Mouse (Mus musculus) heart, embryonic 16.5 days (tissue): Measurements from ENCODE around the gene Rbfox1. TPM values are rescaled to one million over a fixed set of nuclear protein-coding genes. Genes with fewer than 3 reads are reported as not detected.

ENCODE experiments used
- ATAC-seq: fragments of 200-750 bp; cut with Nextera tagmentation; replicated peaks from 2 replicates; pipeline ENCODE4 v1.8.0; 2017; ENCODE audit warnings: moderate number of reproducible peaks; ENCODE audit not compliant: insufficient read depth, low FRiP score; ENCODE audit errors: extremely low read depth
- H3K27ac ChIP-seq: fragments of 300-500 bp; sonication (generic); 2 replicates; pipeline ENCODE4 v1.5.1; 2014; ENCODE audit warnings: mild to moderate bottlenecking, low read length, control low read depth, moderate library complexity
- H3K27me3 ChIP-seq: fragments of 300-500 bp; sonication (generic); 2 replicates; pipeline ENCODE4 v1.6.1; 2014; ENCODE audit warnings: low read length, mixed read lengths; ENCODE audit not compliant: control insufficient read depth, insufficient read depth
- H3K36me3 ChIP-seq: fragments of 300-500 bp; sonication (generic); 2 replicates; pipeline ENCODE4 v1.6.1; 2014; ENCODE audit not compliant: control insufficient read depth, insufficient read depth
- H3K4me1 ChIP-seq: fragments of 300-500 bp; sonication (generic); 2 replicates; pipeline ENCODE4 v1.6.1; 2014; ENCODE audit warnings: low read length, mixed read lengths; ENCODE audit not compliant: control insufficient read depth, insufficient read depth
- H3K4me2 ChIP-seq: fragments of 300-500 bp; sonication (generic); 2 replicates; pipeline ENCODE4 v1.6.1; 2014; ENCODE audit warnings: low read depth, mild to moderate bottlenecking, control low read depth, low read length
- H3K4me3 ChIP-seq: fragments of 300-500 bp; sonication (generic); 2 replicates; pipeline ENCODE4 v1.5.1; 2014; ENCODE audit warnings: mild to moderate bottlenecking, control low read depth, low read length
- H3K9ac ChIP-seq: fragments of 300-500 bp; sonication (generic); 2 replicates; pipeline ENCODE4 v1.6.1; 2014; ENCODE audit warnings: low read length, control low read depth
- H3K9me3 ChIP-seq: fragments of 300-500 bp; sonication (generic); replicated peaks from 2 replicates; pipeline ENCODE4 v1.6.1; 2016; ENCODE audit warnings: low read length; ENCODE audit not compliant: control insufficient read depth
- WGBS: fragments of 180-500 bp; shearing (Covaris S2); extraction: QIAGEN DNeasy Blood & Tissue Kit; methylation state at CpG from one replicate; pipeline ENCODE4 v1.1.7; 2014; 5-methylcytosine and 5-hydroxymethylcytosine counted together
- polyA plus RNA-seq: library from polyadenylated mRNA; unstranded; fragments of >200 nt; fragmentation: Nextera tagmentation; extraction: Ambion mirVana; gene quantifications from 2 replicates; pipeline ENCODE4 v1.2.1, GENCODE M21; 2015

Gene Rbfox1
- polyA plus RNA-seq, 1 experiment from 2014 or later = 5.9 TPM

GRCm38 (mm10) chr16:5885690-5886050, 515 bp downstream of the Rbfox1 start:
- peak overlapping the region; percentile 53 for H3K4me3 ChIP-seq
- H3K36me3 ChIP-seq = no peaks in the 10 kb centered on the region
- H3K27ac ChIP-seq = no peak overlapping the region
- 8% methylated on average over 15 of the region's 15 CpGs for WGBS
- peaks cover 2% of the 10 kb centered on the region; the same call in 1 of the 2 replicates for H3K4me1 ChIP-seq
- peaks cover 28% of the 10 kb centered on the region for H3K27me3 ChIP-seq
- no peaks in the 10 kb centered on the region for H3K9me3 ChIP-seq
- peak overlapping the region; percentile 82 for H3K4me2 ChIP-seq
- no peak for ATAC-seq
- no peak overlapping the region for H3K9ac ChIP-seq

GRCm38 (mm10) chr16:5895564-5895963, 10.4 kb downstream of the Rbfox1 start:
- 61% methylated on average over 7 of the region's 7 CpGs for WGBS
- no peak overlapping the region for H3K4me3 ChIP-seq

GRCm38 (mm10) chr16:5898330-5898729, 13.2 kb downstream of the Rbfox1 start:
- Histone ChIP-seq H3K36me3 (no peaks in the 10 kb centered on the region), H3K4me3 (no peak overlapping the region), H3K27ac (no peak overlapping the region), H3K4me1 (no peaks in the 10 kb centered on the region), H3K27me3 (no peaks in the 10 kb centered on the region), H3K9ac (no peak overlapping the region), H3K9me3 (no peaks in the 10 kb centered on the region), H3K4me2 (no peak overlapping the region)
- ATAC-seq = no peak
- 50% methylated on average over 2 of the region's 2 CpGs for WGBS

More at GRCm38 (mm10) chr16:5895564-5895963, 10.4 kb downstream of the Rbfox1 start:
- no peak overlapping the region for H3K4me2 ChIP-seq
- H3K9ac ChIP-seq = no peak overlapping the region
- H3K36me3 ChIP-seq = no peaks in the 10 kb centered on the region
- H3K9me3 ChIP-seq = no peaks in the 10 kb centered on the region
- ATAC-seq = no peak
- no peaks in the 10 kb centered on the region for H3K4me1 ChIP-seq
- H3K27me3 ChIP-seq = no peaks in the 10 kb centered on the region
- H3K27ac ChIP-seq = no peak overlapping the region

GRCm38 (mm10) chr16:5910742-5911141, 25.6 kb downstream of the Rbfox1 start:
- H3K9me3 ChIP-seq = no peaks in the 10 kb centered on the region
- H3K4me1 ChIP-seq = peaks cover 6% of the 10 kb centered on the region
- WGBS = 54% methylated on average over 5 of the region's 5 CpGs
- no peaks in the 10 kb centered on the region for H3K36me3 ChIP-seq
- no peak overlapping the region for H3K27ac ChIP-seq
- no peaks in the 10 kb centered on the region for H3K27me3 ChIP-seq
- no peak overlapping the region for H3K9ac ChIP-seq
- no peak for ATAC-seq
- no peak overlapping the region for H3K4me3 ChIP-seq
- no peak overlapping the region for H3K4me2 ChIP-seq

GRCm38 (mm10) chr16:5911880-5912327, 26.7 kb downstream of the Rbfox1 start:
- 19% methylated on average over 2 of the region's 2 CpGs for WGBS
- Histone ChIP-seq H3K4me1 (peaks cover 6% of the 10 kb centered on the region), H3K4me2 (no peak overlapping the region), H3K36me3 (no peaks in the 10 kb centered on the region), H3K9me3 (no peaks in the 10 kb centered on the region), H3K27ac (peak overlapping the region; percentile 43; the same call in 1 of the 2 replicates), H3K27me3 (no peaks in the 10 kb centered on the region), H3K4me3 (no peak overlapping the region), H3K9ac (no peak overlapping the region)
- peak; percentile 86 for ATAC-seq

- no peak overlapping the region for H3K9ac ChIP-seq
- H3K4me3 ChIP-seq = no peak overlapping the region
- H3K27me3 ChIP-seq = no peaks in the 10 kb centered on the region
- no peak overlapping the region for H3K4me2 ChIP-seq
- H3K4me1 ChIP-seq = no peaks in the 10 kb centered on the region
- no peak for ATAC-seq
- no peak overlapping the region for H3K27ac ChIP-seq
- no peaks in the 10 kb centered on the region for H3K36me3 ChIP-seq
- no peaks in the 10 kb centered on the region for H3K9me3 ChIP-seq
Measured at GRCm38 (mm10) chr16:5917937-5918336, 32.8 kb downstream of the Rbfox1 start.

- 50% methylated on average over 1 of the region's 1 CpGs for WGBS
- Histone ChIP-seq H3K36me3 (no peaks in the 10 kb centered on the region), H3K9ac (no peak overlapping the region), H3K27ac (no peak overlapping the region), H3K27me3 (no peaks in the 10 kb centered on the region), H3K9me3 (no peaks in the 10 kb centered on the region), H3K4me2 (no peak overlapping the region), H3K4me3 (no peak overlapping the region), H3K4me1 (no peaks in the 10 kb centered on the region)
- no peak for ATAC-seq
Measured at GRCm38 (mm10) chr16:5926986-5927385, 41.8 kb downstream of the Rbfox1 start.

- no peak overlapping the region for H3K4me3 ChIP-seq
- H3K9me3 ChIP-seq = no peaks in the 10 kb centered on the region
- WGBS = 21% methylated on average over 7 of the region's 7 CpGs
- no peak overlapping the region for H3K4me2 ChIP-seq
- H3K27me3 ChIP-seq = no peaks in the 10 kb centered on the region
- no peaks in the 10 kb centered on the region for H3K36me3 ChIP-seq
- no peaks in the 10 kb centered on the region for H3K4me1 ChIP-seq
- no peak overlapping the region for H3K27ac ChIP-seq
- ATAC-seq = no peak
- H3K9ac ChIP-seq = no peak overlapping the region
Measured at GRCm38 (mm10) chr16:5931680-5932079, 46.5 kb downstream of the Rbfox1 start.

- H3K4me1 ChIP-seq = no peaks in the 10 kb centered on the region
- no peak overlapping the region for H3K27ac ChIP-seq
- WGBS = 41% methylated on average over 4 of the region's 4 CpGs
- no peak overlapping the region for H3K4me3 ChIP-seq
- no peaks in the 10 kb centered on the region for H3K9me3 ChIP-seq
- no peaks in the 10 kb centered on the region for H3K27me3 ChIP-seq
- H3K4me2 ChIP-seq = no peak overlapping the region
- no peaks in the 10 kb centered on the region for H3K36me3 ChIP-seq
- H3K9ac ChIP-seq = no peak overlapping the region
- ATAC-seq = no peak
Measured at GRCm38 (mm10) chr16:5940016-5940415, 54.9 kb downstream of the Rbfox1 start.

- Histone ChIP-seq H3K4me3 (no peak overlapping the region), H3K4me1 (no peaks in the 10 kb centered on the region), H3K27me3 (no peaks in the 10 kb centered on the region), H3K9ac (no peak overlapping the region), H3K9me3 (no peaks in the 10 kb centered on the region), H3K27ac (no peak overlapping the region), H3K36me3 (no peaks in the 10 kb centered on the region), H3K4me2 (no peak overlapping the region)
- ATAC-seq = no peak
- 68% methylated on average over 1 of the region's 1 CpGs for WGBS
Measured at GRCm38 (mm10) chr16:5945682-5946081, 60.5 kb downstream of the Rbfox1 start.
